Mouse (Mus musculus) ES-Bruce4 (cell line): Measurements from ENCODE around the gene Dctn5.

Experiments used
- CTCF ChIP-seq: IDR thresholded peaks from one replicate; pipeline ENCODE4 v1.8.1; 2011; ENCODE audit warnings: low read depth, low read length
- POLR2A ChIP-seq: IDR thresholded peaks from one replicate; pipeline ENCODE4 v1.8.1; 2011; ENCODE audit warnings: low read length; ENCODE audit not compliant: insufficient read depth

DNA sequence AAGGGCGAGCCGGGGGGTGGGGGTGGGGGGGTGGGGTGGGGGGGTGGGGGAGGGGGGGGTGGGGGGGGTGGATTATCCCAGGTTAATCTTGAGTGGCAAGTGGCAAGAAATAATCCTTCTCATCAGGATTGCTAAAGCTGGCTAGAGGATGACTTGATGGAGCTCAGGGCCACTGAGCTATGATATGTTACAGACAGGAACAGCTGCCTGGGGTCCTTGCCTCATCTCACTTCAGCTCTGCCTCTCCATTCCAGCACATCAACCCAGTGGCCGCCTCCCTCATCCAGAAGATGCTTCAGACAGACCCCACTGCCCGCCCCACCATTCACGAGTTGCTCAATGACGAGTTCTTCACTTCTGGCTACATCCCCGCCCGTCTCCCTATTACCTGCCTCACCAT lies 30.9 kb downstream of the Dctn5 start:
- TF ChIP-seq POLR2A (no peak), CTCF (no peak)
